Mouse (Mus musculus) brain, embryonic 14.5 days (tissue): Measurements from ENCODE around the gene Cacna1d.

ENCODE experiments used
- CTCF ChIP-seq: fragments of 200-500 bp; IDR thresholded peaks from 2 replicates; pipeline ENCODE4 v1.5.1; 2012; ENCODE audit warnings: inconsistent platforms, mild to moderate bottlenecking, moderate library complexity, borderline replicate concordance; ENCODE audit not compliant: insufficient read depth, insufficient read length; ENCODE audit errors: extremely low read depth
- POLR2A ChIP-seq: fragments of 200-500 bp; IDR thresholded peaks from 2 replicates; pipeline ENCODE4 v1.6.1; 2012; ENCODE audit warnings: mild to moderate bottlenecking, inconsistent platforms, borderline replicate concordance; ENCODE audit not compliant: poor library complexity, insufficient read depth, insufficient read length, severe bottlenecking; ENCODE audit errors: extremely low read depth

DNA sequence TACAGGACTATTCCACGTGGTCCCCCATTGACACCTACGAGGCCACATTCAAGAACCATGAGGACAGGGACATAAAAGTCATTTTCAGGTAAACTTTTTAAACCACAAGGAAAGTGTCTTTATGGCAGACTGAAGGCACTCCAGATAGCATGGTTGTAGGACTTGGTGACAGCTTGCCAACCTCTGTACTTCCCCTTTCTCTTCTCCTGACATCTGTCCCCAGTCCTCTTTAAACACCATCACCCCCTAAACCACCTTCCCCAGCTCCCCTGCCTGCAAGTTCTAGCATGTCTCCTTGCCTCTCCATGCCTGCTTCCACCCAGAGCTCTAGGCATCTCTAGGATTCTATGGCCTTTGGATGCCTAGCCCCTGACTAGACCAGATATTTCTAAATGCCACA is 426.4 kb downstream of the Cacna1d start:
- TF ChIP-seq POLR2A = no peak
- TF ChIP-seq CTCF = no peak
